Mouse (Mus musculus): ENCODE data around the gene Tmem163.

DNA sequence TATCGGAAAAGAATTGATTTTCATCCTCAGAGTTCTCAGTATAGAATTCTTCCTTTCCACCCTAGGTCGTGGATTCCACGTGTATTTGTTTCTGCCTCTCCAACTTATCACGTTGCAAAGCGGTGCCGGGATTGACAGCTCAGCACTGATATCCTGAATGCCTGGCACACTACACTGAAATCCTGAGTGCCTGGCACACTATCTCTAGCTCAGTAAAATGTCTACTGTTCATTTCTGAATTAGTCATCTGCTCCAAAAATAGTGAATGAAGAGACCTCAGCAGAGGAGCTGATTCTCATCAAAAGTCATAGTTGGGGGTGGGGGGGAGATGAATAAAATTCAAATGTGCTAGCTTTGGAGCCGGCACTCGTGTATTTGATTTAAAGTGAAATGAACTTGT, 37.1 kb upstream of the Tmem163 start:
- TF ChIP-seq CTCF (IDR thresholded peaks at IDR 0.05; ENCODE audit: low read depth, low read length) = no peak
- TF ChIP-seq GATA1 (IDR thresholded peaks at IDR 0.05; ENCODE audit: borderline replicate concordance, low read length) = no peak

All from G1E (cell line).